Mouse (Mus musculus): ENCODE measurements at regions not wholly inside any gene's neighbourhood (a gene's known extent, or its start where the extent isn't known, plus 50 kb on each side); places are given as distances from the start of the nearest gene placed in this dataset.
"Not testable (repeated sequence)": the region's sequence is repeated elsewhere in the genome, so short reads cannot be mapped to it uniquely, and the experiment has no call there.

DNA sequence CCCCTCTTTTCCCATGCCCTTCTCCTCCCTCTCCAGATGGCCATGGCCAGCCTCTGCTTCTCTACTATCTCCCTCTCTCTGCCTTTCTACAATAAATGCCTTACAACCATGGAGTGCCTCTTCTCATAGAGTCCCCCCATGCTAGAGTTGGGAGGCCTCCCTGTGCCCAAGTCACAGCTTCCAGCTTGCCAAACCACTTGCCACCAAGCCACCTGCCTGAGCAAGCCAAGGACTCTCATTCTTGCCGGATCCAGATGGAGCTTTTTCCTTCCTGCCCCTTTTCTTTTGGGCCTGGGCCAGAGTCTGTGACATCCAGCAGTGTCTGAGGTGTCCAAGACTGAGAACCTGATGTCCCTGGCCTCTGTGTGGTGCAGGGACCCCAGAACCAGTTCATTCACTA is 367.4 kb upstream of the Arhgap42 start:
- intact Hi-C loops (cut with DNase I) = no loop called here

DNA sequence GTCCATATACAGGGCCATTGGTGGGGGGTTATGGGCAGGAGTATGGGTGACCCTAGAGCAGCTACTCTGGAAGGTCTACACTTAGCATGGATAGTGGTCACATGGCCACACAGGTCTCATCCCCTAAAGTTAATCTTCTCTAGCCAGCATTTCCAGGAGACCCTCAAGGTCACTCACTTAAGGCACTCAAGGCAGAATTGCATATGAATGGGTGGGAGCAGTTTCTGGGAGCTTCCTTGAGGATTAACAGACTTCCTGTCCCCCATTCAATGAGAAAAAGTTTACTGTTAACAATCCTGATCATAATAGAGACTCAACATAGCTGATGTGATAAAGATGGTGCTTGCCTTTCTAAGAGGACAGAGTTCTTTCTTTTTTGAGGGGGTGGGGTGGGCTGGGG is 352.4 kb upstream of the Arhgap42 start:
- intact Hi-C loops (cut with DNase I) = no loop called here

- intact Hi-C loops (cut with DNase I) = no loop called here
These were observed 344.2 kb upstream of the Arhgap42 start for GRCm38 (mm10) chr9:9583011-9583605.

- intact Hi-C loops (cut with DNase I) = no loop called here
These were observed 343.6 kb upstream of the Arhgap42 start for GRCm38 (mm10) chr9:9582301-9583010.

GRCm38 (mm10) chr9:9568040-9568649 is 329.2 kb upstream of the Arhgap42 start:
- intact Hi-C loops (cut with DNase I) = no loop called here

GRCm38 (mm10) chr9:9564551-9564950 is 325.6 kb upstream of the Arhgap42 start:
- intact Hi-C loops (cut with DNase I) = no loop called here

DNA sequence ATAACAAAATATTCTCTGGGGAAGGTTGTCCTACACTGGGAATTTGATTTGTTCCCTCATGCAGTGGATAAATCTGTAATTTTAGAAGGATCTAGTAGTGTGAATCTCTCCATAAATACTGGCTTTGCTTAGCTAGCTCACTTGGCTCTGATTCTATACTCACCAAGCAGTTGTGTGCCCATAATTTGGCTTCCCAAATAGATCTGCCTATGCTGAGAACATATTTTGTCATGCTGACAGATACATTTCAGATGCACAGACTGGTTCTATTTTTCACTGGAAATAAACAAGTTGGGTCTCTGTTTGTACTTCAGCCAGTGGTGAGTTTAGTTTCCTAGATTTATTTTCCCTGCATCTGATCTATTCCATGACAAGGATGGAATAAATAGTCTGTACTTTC is 309.8 kb upstream of the Arhgap42 start:
- intact Hi-C loops (cut with DNase I) = no loop called here

DNA sequence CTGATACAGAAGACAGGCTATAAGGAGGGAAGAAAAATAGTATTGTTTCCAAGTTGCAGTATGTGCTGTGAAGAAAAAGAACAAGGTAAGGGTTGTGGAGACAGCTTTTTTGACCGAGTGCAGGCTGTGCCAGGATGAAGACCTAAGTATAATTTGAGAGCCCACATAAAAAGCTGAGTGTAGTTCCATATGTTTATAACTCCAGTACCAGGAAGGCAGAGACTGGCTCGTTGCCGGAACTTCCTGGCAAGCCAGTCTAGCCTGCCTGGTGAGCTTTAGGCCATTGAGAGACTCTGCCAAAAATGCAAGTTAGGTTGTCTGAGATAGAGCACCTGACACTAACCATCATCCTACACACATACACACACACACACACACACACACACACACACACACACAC is 308.7 kb upstream of the Arhgap42 start:
- intact Hi-C loops (cut with DNase I) = no loop called here

- intact Hi-C loops (cut with DNase I) = no loop called here
These were observed 308.2 kb upstream of the Arhgap42 start for GRCm38 (mm10) chr9:9547121-9547520.

DNA sequence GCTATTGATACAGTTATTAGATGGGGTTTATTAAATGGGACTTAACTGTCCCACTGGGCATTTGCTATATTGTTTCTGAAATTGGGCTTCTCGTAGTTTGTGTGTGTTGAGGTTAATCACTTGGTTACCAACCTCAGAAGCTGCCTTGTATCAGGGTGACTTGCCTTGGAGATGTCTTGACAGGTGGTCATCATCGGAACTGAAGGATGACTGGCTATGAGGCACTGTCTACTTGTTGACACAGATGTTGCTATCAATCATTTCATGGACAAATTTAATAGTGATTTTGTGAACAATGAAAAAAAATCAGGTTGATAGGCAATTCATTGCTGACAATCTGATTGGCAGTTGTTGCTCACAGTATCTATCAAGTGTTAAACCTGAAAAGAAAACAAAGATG is 261.4 kb upstream of the Arhgap42 start:
- intact Hi-C loops (cut with DNase I) = no loop called here

DNA sequence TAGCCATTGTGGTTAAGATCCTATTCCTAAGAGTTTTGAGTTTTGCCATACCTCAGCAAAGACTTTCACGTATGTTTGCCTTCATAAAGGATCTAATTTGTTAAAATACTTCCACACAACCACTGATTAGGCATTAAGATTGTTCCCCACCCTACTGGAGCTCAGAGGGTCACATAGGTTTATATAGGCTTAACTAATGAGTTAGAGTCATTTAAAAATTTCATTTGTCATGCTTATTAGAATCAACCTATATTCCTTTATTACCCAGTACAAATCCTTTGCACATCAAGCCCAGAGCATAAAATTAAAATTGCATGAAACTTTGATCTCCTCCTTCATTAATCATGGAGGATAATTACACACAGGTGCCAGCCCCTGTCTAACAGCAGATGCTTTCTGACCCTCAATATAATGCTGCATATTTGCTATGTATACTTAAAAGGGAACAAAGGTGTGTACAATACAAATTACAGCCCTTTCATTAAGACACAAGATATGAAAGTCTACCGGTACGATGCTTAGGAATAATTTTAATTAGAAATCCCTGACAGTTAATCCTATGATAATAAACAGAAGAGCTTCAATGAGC is 254.8 kb upstream of the Arhgap42 start:
- intact Hi-C loops (cut with DNase I) = no loop called here

DNA sequence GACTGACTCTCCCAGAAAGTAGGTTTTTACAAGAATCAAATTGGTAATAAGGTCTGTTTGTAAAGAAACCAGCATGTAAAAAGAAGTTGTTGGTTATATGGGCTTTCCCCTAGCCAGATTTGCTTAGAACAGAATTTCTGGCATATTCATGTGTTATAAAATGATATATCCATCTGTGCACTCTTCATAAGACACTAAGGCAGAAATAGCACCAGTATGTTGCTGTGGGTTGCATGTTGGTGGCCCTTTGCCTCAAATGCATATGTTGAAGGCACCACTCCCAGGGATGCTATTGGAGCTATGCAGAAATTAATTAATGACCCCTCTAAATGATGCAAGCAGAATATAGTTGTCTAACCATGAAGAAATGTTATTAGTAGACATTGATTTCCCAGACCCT is 238.2 kb upstream of the Arhgap42 start:
- intact Hi-C loops (cut with DNase I) = no loop called here

DNA sequence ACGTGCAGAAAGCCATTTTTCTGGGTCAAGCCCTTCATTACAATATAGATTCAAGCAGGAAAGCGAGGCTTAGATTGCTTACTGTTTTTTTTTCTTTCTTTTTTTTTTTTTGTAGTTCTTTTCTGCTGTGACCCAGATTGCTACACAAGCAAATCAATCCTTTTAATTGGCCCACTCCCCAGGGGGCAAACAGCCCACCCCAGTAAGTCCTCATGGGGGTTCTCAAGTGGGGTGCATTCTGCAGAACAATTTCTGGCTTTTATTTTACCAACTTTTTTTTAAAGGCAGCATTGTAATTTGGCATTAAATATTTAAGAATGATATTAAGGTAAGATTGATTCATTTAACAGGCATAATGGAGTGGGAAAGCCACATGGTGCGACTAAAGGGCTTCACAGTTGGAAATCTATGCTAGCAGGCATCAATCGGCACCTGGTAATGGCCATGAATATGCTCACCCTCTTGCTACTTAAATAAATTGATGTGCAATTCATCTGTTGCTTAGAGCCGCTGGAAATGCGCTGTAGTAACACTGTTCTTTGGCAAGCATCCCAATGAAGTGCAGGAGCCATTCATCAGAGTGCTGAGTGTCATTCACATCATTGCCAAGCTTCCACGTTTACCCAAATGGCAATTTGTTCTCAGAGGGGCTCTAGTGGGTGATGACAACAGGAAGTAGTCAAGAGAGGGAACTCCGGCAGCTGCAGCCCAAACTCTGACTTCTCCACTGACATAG is 236.3 kb upstream of the Arhgap42 start:
- intact Hi-C loops (cut with DNase I) = no loop called here

DNA sequence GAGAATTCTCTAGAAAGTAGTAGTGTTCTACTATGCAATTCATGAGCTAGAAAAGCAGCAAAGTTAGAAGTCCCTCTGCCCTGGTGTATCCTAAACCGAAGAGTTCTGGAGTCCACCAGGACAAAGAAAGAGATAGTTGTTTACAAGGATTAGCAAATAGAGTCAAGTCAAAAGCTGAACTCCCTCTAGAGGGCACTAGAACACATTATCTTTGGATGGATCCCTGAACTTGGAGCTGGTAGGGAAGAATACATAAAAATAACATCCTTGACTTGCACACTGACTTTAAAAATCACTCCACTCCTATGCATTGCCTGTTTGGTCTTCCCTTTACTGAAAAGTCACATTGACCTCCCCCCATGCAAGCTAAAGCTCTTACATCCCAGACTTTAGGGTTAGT is 205.3 kb upstream of the Arhgap42 start:
- intact Hi-C loops (cut with DNase I) = no loop called here

GRCm38 (mm10) chr9:9420326-9420725 is 181.4 kb upstream of the Arhgap42 start:
- intact Hi-C loops (cut with DNase I) = no loop called here

DNA sequence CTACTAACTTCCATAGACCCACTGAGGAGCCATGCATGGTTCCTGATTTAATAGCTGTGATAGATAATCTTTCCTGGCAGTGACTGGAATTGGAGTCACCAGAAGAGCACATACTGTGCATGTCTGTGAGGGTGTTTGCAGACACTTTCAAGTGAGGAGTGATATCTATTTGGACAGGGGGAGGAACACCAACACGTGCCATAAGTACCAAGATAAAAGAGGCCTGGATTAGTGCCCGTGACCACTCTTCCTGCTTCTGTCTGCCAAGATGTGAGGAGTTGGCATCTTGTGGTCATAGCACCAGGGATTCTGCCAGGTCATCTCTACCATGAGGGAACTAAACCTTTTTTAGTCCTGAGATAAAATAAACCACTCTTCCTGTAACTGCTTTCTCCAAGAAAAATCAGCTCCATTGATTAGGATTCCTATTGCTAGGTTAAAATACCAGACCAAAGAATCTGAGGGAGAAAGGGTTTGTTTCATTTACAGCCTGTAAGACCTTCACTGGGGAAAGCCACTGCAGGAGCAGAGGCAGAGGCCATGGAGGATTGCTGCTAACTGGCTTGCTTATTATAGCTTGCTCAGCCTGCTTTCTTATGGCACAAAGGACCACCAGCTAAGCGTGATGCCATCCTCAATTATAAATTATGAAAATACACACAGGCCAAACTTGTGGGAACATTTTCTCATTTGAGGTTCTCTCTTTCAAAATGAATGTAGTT is 173.7 kb upstream of the Arhgap42 start:
- intact Hi-C loops (cut with DNase I) = no loop called here

DNA sequence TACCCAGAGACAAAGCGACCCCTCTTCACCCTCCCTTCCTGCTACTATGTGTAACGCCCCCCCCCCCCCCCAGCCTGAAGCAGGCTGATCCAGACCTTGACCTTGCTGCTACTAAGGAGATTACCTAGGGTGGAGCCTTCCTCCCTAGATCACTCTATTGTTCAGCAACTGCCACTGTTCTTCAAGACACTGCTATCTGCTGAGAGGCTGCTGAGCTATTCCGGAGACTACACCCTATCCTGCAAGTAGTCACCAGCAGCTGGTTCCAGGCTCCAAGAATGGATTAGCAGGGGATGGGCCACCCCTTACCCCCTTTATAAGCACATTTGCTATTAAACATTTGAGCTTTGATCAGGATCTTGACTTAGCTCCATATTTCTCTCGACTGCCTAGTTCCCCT is 155.3 kb upstream of the Arhgap42 start:
- intact Hi-C loops (cut with DNase I) = not testable (repeated sequence)

- intact Hi-C loops (cut with DNase I) = loop anchor here (10.0 kb wide), 3 partner anchors 292 to 672 kb away; no protein-coding TSS in a partner anchor
These were observed 137.8 kb upstream of the Arhgap42 start for GRCm38 (mm10) chr9:9376650-9377189.

GRCm38 (mm10) chr9:9375304-9375904 is 136.5 kb upstream of the Arhgap42 start:
- intact Hi-C loops (cut with DNase I) = loop anchor here (2.0 to 10.0 kb wide), 4 partner anchors 291 to 671 kb away; no protein-coding TSS in a partner anchor

- intact Hi-C loops (cut with DNase I) = loop anchor here (5.0 to 10.0 kb wide), 4 partner anchors 135 to 668 kb away; partner anchors contain the start of gene Arhgap42
These were observed 133.7 kb upstream of the Arhgap42 start for GRCm38 (mm10) chr9:9372594-9372993.

Measured in adrenal gland (tissue).